Mouse (Mus musculus) MEL-GATA-1-ER (cell line): ENCODE results near the gene Baiap2l1.
"Not testable (repeated sequence)": the region's sequence is repeated elsewhere in the genome, so short reads cannot be mapped to it uniquely, and the experiment has no call there.

ENCODE experiments used
- DNase-seq: peaks from one replicate; pipeline ENCODE4 v3.0.0-alpha.2; 2012; ENCODE audit warnings: low read depth; ENCODE audit errors: extremely low read depth

The Baiap2l1 gene

GRCm38 (mm10) chr5:144351185-144351584, 6.7 kb downstream of the Baiap2l1 start:
- DNase-seq = no peak

GRCm38 (mm10) chr5:144344592-144344991, 13.3 kb downstream of the Baiap2l1 start:
- no peak for DNase-seq

GRCm38 (mm10) chr5:144341085-144341484, 16.8 kb downstream of the Baiap2l1 start:
- no peak for DNase-seq

GRCm38 (mm10) chr5:144338787-144339186, 19.1 kb downstream of the Baiap2l1 start:
- no peak for DNase-seq

- DNase-seq = not testable (repeated sequence)
Observed at GRCm38 (mm10) chr5:144335357-144335756, 22.6 kb downstream of the Baiap2l1 start.

- DNase-seq = no peak
Observed at GRCm38 (mm10) chr5:144334010-144334409, 23.9 kb downstream of the Baiap2l1 start.

- DNase-seq = no peak
Observed at GRCm38 (mm10) chr5:144322717-144323116, 35.2 kb downstream of the Baiap2l1 start.

- no peak for DNase-seq
Observed at GRCm38 (mm10) chr5:144321681-144322080, 36.2 kb downstream of the Baiap2l1 start.

- DNase-seq = no peak
Observed at GRCm38 (mm10) chr5:144318286-144318685, 39.6 kb downstream of the Baiap2l1 start.

- DNase-seq = no peak
Observed at GRCm38 (mm10) chr5:144317426-144317825, 40.5 kb downstream of the Baiap2l1 start.

- DNase-seq = no peak
Observed at GRCm38 (mm10) chr5:144316442-144316841, 41.5 kb downstream of the Baiap2l1 start.

GRCm38 (mm10) chr5:144314731-144315494, 43.0 kb downstream of the Baiap2l1 start:
- DNase-seq = no peak

GRCm38 (mm10) chr5:144313335-144313734, 44.6 kb downstream of the Baiap2l1 start:
- DNase-seq = no peak

- DNase-seq = no peak
Observed at GRCm38 (mm10) chr5:144312183-144312582, 45.7 kb downstream of the Baiap2l1 start.

GRCm38 (mm10) chr5:144308929-144309328, 49.0 kb downstream of the Baiap2l1 start:
- no peak for DNase-seq

GRCm38 (mm10) chr5:144303071-144303470, 54.8 kb downstream of the Baiap2l1 start:
- no peak for DNase-seq

GRCm38 (mm10) chr5:144296090-144296604, 61.8 kb downstream of the Baiap2l1 start:
- DNase-seq = no peak

- DNase-seq = no peak
Observed at GRCm38 (mm10) chr5:144295357-144295756, 62.6 kb downstream of the Baiap2l1 start.

GRCm38 (mm10) chr5:144294908-144295307, 63.0 kb downstream of the Baiap2l1 start:
- DNase-seq = no peak

- DNase-seq = no peak
Observed at GRCm38 (mm10) chr5:144289769-144290440, 68.0 kb downstream of the Baiap2l1 start.

GRCm38 (mm10) chr5:144288391-144288790, 69.5 kb downstream of the Baiap2l1 start:
- DNase-seq = no peak

GRCm38 (mm10) chr5:144287267-144287820, 70.6 kb downstream of the Baiap2l1 start:
- no peak for DNase-seq
